Mouse (Mus musculus) adrenal gland, adult 2 months (tissue): Measurements from ENCODE around the gene Srrm1. TPM values are rescaled to one million over a fixed set of nuclear protein-coding genes. Genes with fewer than 3 reads are reported as not detected.

Experiments used
- DNase-seq: peaks from one replicate; pipeline ENCODE4 v3.0.0; 2021
- polyA plus RNA-seq: library from polyadenylated mRNA; depleted of rRNA; stranded (reverse); fragments of >200 nt; gene quantifications from 2 replicates; pipeline ENCODE4 v1.2.3, GENCODE M21; 2012; rRNA removed
- total RNA-seq, 2 experiments: library from RNA; stranded (reverse); gene quantifications; 2 replicates each; pipeline ENCODE4 v1.2.3; 2021

The Srrm1 gene
- total and polyA plus RNA-seq, 3 experiments = 23.2 to 122 (median 107) TPM

DNA sequence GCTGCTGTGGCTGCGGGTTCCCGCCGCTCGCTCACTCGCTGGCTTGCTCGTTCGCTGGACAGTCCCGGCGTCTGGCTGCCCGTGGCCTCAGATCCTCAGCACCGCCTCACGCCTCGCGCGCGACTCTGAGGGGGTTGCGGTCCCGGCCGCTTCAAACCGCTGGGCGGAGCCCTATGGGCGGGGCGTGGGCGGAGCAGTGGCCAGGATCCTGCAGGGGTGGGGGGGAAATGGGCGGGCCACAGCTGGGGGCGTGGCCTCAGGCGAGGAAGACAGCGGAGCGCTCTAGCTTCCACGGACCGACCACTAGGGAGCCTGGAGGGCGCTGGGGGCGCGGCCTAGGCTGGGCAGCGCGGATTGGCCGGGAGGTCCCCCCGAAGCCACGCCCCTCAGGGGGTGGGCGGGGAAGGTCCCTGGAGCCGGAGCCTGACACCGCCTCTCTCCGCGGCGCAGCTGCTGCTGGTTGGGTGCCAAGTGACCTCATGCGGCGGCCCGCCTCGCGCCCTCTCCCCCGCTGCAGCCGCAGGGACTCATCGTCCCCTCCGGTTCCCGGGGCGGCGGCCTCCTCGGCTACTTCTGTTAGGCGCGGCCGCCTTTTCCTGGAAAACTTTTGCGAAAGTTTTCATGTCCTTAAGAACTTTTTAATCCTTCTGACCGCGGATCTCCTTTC is 80.3 kb downstream of the Srrm1 start, which contains the start of gene Clic4:
Gene Clic4, minus strand, starts transcription at position 175 of the 667 bp plus-strand sequence.
- peak; percentile 100 for DNase-seq

GRCm38 (mm10) chr4:135271881-135272616 is 81.1 kb downstream of the Srrm1 start:
- peak; percentile 80 for DNase-seq

DNA sequence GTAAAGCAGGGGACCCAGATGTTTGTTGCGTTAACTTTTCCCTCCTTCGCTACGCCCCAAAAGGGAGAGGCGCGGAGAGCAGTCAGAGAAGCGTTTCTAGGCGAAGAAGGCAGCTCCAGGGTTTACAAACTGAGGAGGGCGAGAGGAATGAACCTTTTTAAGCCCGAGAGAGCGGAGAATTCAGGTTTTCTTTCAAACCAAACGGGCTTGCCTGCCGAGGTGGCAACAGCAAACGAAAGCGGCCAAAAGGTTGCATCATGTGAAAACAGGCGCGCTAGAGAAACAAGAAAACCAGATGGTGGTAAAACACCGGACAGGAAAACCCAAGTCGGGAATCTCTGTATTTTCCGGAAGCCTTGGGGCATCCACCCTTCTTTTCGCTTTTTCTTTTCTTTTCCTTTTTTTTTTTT is 81.7 kb downstream of the Srrm1 start:
- peak; percentile 53 for DNase-seq

Other genes with a start within 250 kb of the Srrm1 start
- 1 to 10 TPM; 3.1 to 4.0 TPM for gene Runx3, start 232.7 kb downstream of the Srrm1 start, total RNA-seq
- 3.4 and 4.7 TPM in 2 replicates for gene Runx3, start 232.7 kb downstream of the Srrm1 start, polyA plus RNA-seq
- gene Clic4, start 80.5 kb downstream of the Srrm1 start, total RNA-seq = 100 to 1,000 TPM in 1 of 2 experiments, 10 to 100 TPM in 1; 80.4 to 120 TPM
- gene Clic4, start 80.5 kb downstream of the Srrm1 start, polyA plus RNA-seq = 42.2 and 42.7 TPM in 2 replicates
- gene Ncmap, start 44.9 kb upstream of the Srrm1 start, total RNA-seq = under 1 TPM in 1 of 2 experiments, not detected in 1; 0.28 TPM
- gene Ncmap, start 44.9 kb upstream of the Srrm1 start, polyA plus RNA-seq = 0.15 and 3.2 TPM in 2 replicates
- gene Rcan3, start 80.5 kb upstream of the Srrm1 start, total RNA-seq = 10 to 100 TPM; 12.1 to 24.4 TPM
- 13.1 and 15.7 TPM in 2 replicates for gene Rcan3, start 80.5 kb upstream of the Srrm1 start, polyA plus RNA-seq
- under 1 TPM; 0.32 to 0.41 TPM for gene Stpg1, start 141.5 kb upstream of the Srrm1 start, total RNA-seq
- 0.35 and 0.65 TPM in 2 replicates for gene Stpg1, start 141.5 kb upstream of the Srrm1 start, polyA plus RNA-seq
- 10 to 100 TPM; 16.0 to 24.6 TPM for gene Nipal3, start 141.7 kb upstream of the Srrm1 start, total RNA-seq
- gene Nipal3, start 141.7 kb upstream of the Srrm1 start, polyA plus RNA-seq = 15.2 and 21.6 TPM in 2 replicates
- under 1 TPM in 1 of 2 experiments, not detected in 1; 0.10 TPM for gene Grhl3, start 220.3 kb upstream of the Srrm1 start, total RNA-seq
- not detected in 2 replicates for gene Grhl3, start 220.3 kb upstream of the Srrm1 start, polyA plus RNA-seq